Mouse (Mus musculus) olfactory bulb, adult 2 months (tissue): ENCODE results near the gene Aip.

Experiments
- CTCF ChIP-seq: fragments of 200-500 bp; IDR thresholded peaks from 2 replicates; pipeline ENCODE4 v1.5.1; 2012; ENCODE audit warnings: low read depth, mild to moderate bottlenecking, low read length, moderate library complexity; ENCODE audit not compliant: insufficient read depth
- POLR2A ChIP-seq: fragments of 200-500 bp; IDR thresholded peaks from 2 replicates; pipeline ENCODE4 v1.6.1; 2012; ENCODE audit warnings: mild to moderate bottlenecking, low read depth, low read length, moderate library complexity; ENCODE audit not compliant: insufficient read depth

GRCm38 (mm10) chr19:4089128-4089527 lies 36.5 kb downstream of the Aip start:
- TF ChIP-seq CTCF: no peak
- TF ChIP-seq POLR2A: no peak
